Mouse (Mus musculus) urinary bladder, adult 18-20 months (tissue): ENCODE results near the gene Olfr1311.
"Not testable (repeated sequence)": the region's sequence is repeated elsewhere in the genome, so short reads cannot be mapped to it uniquely, and the experiment has no call there.

Source experiments
- DNase-seq, 2 experiments: peaks; one replicate each; pipeline ENCODE4 v3.0.0; 2022; ENCODE audit warnings: low spot score in 2 of 2, mixed read lengths in 2 of 2

Gene Olfr1311

DNA sequence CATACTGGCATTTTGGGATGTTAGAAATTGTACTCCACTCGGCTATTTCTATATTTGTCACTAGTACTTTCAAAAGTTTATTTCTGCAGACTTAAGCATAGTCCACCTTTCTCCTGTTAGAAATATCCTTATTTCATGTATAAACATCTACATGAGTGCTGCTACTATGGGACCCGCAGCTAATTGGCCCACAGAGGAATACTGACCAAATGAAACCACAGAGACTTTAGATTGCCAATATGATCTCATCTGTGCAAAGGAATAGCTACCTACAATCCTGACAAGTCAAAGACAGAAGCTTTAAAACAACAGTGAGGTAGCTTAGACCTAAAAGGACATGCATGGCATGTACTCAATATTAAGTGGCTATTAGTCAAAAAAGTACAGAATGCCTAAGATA, at the start of gene Olfr1311:
Gene Olfr1311 (minus strand): TSS at position 101 of the 400 bp plus-strand sequence.
- DNase-seq = no peak

DNA sequence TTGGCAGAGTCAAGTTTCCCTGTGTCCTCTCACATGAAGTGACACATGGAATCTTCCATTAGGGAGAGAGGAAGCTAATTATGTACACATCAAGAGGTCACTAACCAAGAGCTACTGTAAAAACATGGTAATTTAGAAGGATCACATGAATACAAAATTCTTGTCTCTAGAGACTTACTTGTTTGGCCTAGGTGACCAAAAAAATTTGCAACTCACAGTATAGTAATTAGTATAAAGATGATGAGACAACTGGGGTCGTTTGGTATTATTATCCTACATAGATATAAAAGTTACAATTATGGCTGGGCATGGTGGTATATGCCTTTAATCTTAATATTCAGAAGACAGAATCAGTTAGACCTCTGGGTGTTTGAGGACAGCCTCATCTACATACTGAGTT, 25.9 kb upstream of the Olfr1311 start, which contains the start of gene Olfr1312:
Gene Olfr1312 (minus strand): TSS at position 101 of the 400 bp plus-strand sequence.
- no peak for DNase-seq

- not testable (repeated sequence) for DNase-seq
Observed at GRCm38 (mm10) chr2:112026971-112027370, 2.8 kb upstream of the Olfr1311 start.

DNA sequence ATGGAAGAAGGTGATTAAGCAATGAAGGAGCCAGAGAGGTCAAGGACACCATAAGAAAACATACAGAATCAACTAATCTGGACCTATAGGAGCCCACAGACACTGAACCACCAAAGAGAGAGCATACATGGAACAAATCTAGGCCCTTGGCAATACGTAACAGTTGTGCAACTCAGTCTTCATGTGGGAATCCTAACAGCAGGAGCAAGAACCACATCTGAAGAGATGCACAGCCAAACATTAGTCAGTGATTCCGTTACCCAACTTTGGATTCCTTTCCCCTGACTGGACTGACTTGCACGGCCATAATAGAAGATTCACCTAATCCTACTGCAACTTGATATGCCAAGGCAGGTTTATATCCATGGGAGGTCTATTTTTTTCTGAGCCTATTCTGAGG, 9.3 kb downstream of the Olfr1311 start:
- DNase-seq = no peak

DNA sequence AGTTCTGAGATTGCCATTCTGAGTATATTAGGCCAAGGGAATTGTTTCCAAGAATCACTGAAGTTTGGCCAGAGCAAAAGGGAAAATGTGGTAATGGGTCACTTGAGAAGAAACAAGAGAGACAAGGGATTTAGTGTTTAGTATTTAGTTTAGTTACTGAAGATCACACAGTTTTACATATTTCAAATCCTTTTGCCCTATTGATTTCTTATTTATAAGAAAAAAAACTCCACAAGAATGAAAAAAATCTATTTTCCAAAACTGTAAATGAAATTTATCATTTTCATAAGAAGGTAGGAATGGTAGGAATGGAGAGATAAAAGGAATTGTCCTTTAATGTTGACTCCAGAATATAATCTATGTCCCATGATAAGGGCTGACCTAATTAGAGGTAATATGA, 11.6 kb downstream of the Olfr1311 start, which contains the start of gene Olfr1310:
Gene Olfr1310 (minus strand): TSS at position 101 of the 400 bp plus-strand sequence.
- DNase-seq = no peak

DNA sequence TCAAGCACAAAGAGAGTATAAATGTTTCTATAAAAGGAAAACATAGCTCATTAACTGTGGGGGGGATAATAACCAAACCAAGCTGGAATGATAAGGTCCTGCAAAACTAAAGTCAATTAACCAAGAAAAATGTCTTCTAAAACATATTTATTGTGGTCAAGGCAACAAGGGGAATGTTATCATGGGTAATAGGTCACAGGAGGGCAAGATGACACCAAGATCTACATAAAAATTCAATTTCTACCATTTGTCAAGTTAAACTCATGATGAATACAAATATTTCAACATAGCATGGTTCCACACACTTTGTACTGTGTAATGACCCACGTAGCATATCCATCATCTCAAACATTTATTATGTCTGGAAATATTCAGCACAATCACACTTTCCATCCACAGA, 34.0 kb downstream of the Olfr1311 start, which contains the start of gene Olfr1309:
Gene Olfr1309 (minus strand): TSS at position 101 of the 400 bp plus-strand sequence.
- no peak for DNase-seq
